Mouse (Mus musculus) heart, embryonic 13.5 days (tissue): Measurements from ENCODE around the gene Irf7. TPM values are rescaled to one million over a fixed set of nuclear protein-coding genes. Genes with fewer than 3 reads are reported as not detected.

Experiments
- ATAC-seq: fragments of 200-750 bp; cut with Nextera tagmentation; 2 replicates; pipeline ENCODE4 v1.8.0; 2017; ENCODE audit warnings: moderate TSS enrichment; ENCODE audit not compliant: insufficient number of reproducible peaks, low FRiP score, low TSS enrichment; ENCODE audit errors: extremely low read depth
- H3K27ac ChIP-seq: fragments of 300-500 bp; sonication (generic); replicated peaks from 2 replicates; pipeline ENCODE4 v1.5.1; 2015; ENCODE audit warnings: moderate library complexity, mild to moderate bottlenecking, inconsistent platforms
- H3K27me3 ChIP-seq: fragments of 300-500 bp; sonication (generic); replicated peaks from 2 replicates; pipeline ENCODE4 v1.6.1; 2015; ENCODE audit warnings: mild to moderate bottlenecking, inconsistent platforms
- H3K36me3 ChIP-seq: fragments of 300-500 bp; sonication (generic); 2 replicates; pipeline ENCODE4 v1.6.1; 2015; ENCODE audit warnings: mild to moderate bottlenecking, inconsistent platforms
- H3K4me1 ChIP-seq: fragments of 300-500 bp; sonication (generic); 2 replicates; pipeline ENCODE4 v1.6.1; 2015; ENCODE audit warnings: inconsistent platforms
- H3K4me2 ChIP-seq: fragments of 300-500 bp; sonication (generic); 2 replicates; pipeline ENCODE4 v1.6.1; 2015; ENCODE audit warnings: inconsistent platforms, mild to moderate bottlenecking, moderate library complexity
- H3K4me3 ChIP-seq: fragments of 300-500 bp; sonication (generic); 2 replicates; pipeline ENCODE4 v1.5.1; 2015; ENCODE audit warnings: moderate library complexity, mild to moderate bottlenecking, inconsistent platforms
- H3K9ac ChIP-seq: fragments of 300-500 bp; sonication (generic); 2 replicates; pipeline ENCODE4 v1.6.1; 2015; ENCODE audit warnings: inconsistent platforms, mild to moderate bottlenecking, moderate library complexity
- H3K9me3 ChIP-seq: fragments of 300-500 bp; sonication (generic); 2 replicates; pipeline ENCODE4 v1.6.1; 2016; ENCODE audit warnings: inconsistent platforms
- WGBS: fragments of 180-500 bp; shearing (Covaris S2); methylation state at CpG from one replicate; pipeline ENCODE4 v1.1.7; 2015; ENCODE audit warnings: mixed read lengths; 5-methylcytosine and 5-hydroxymethylcytosine counted together
- polyA plus RNA-seq: library from polyadenylated mRNA; unstranded; fragments of >200 nt; fragmentation: Nextera tagmentation; extraction: Ambion mirVana; gene quantifications from 2 replicates; pipeline ENCODE4 v1.2.1, GENCODE M21; 2015

Gene Irf7
- polyA plus RNA-seq, result 3.4 and 4.2 TPM in 2 replicates

DNA sequence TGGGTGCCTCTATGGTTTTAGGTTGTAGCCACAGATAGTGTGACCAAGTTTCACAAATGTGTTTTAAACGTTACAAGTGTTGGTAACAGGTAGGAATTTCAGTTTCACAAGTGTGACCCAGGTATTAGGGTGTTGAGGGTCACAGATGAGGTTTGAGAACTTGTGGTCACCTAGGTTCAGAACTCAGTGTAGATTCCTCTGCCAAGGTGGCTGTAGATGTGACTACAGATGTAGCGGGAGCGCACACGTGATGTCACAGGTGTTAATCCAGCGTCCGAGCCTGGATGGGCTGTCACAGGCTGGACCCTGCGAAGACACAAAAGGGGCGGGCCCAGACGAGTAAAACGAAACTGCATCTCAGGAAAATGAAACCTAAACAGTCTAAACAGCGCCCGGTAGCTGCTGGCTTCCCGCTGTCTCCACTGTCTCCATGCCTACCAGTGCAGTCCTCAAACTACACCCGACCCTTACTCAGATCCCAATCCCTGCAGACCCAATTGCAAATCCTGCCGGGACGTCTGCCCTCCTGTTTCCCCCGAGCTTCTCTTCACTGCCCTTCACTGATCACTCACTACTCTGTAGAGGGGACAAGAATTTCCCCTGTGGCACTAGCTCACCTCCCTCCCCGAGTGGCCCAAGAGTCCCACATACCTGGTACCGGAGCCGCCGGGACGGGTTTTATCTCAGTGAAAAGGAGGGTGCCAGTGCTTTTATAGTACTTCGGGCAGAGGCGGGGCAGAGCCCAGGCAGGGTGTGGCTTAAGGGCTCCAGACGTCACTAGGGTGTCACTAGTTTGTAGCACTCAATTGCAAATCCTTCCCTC, at the start of gene Irf7:
Gene Irf7, minus strand, starts transcription at position 743 of the 823 bp plus-strand sequence.
- 11% methylated on average over 25 of the region's 25 CpGs for WGBS

DNA sequence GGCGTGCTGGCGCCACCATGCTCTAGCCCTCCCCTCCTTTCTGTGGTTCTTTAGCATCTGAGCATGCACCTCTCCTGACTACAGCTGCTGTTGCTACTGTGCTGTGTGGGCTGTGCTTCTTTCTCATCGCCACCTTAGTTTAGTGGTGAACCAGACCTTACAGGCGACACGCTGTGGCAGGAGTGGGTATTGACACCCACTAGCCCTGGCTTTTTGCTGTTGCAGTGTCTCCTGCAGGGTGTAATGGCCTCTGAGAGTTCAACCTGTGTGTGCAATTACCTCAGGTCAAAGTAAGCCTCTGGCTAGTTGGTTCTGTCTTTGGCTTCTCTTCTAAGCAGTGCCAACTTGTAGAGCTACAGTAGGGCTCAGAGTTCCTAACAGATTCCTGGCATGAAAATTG, 49.7 kb upstream of the Irf7 start:
- Histone ChIP-seq H3K4me2 (no peak overlapping the region), H3K9me3 (no peaks in the 10 kb centered on the region), H3K4me3 (no peak overlapping the region), H3K27me3 (no peaks in the 10 kb centered on the region), H3K27ac (no peak overlapping the region), H3K4me1 (0 out of 2 replicates have a peak, but pooled peaks cover 5% of the 10 kb centered on the region), H3K36me3 (peaks cover 99% of the 10 kb centered on the region), H3K9ac (no peak overlapping the region)
- no peak for ATAC-seq
- whole genome bisulfite sequencing, result 75% methylated on average over 5 of the region's 5 CpGs

More for the DNA sequence above, at the start of gene Irf7:
- ATAC-seq, result peak; percentile 32; the same call in 1 of the 2 replicates
- Histone ChIP-seq H3K9ac (peak within 1 kb of the TSS; percentile 83), H3K4me1 (peaks cover 20% of the 10 kb centered on the region), H3K9me3 (no peaks in the 10 kb centered on the region), H3K4me2 (peak within 1 kb of the TSS; percentile 89), H3K27me3 (peaks cover 4% of the 10 kb centered on the region; the same call in 1 of the 2 replicates), H3K36me3 (peaks cover 35% of the 10 kb centered on the region), H3K27ac (no peak within 1 kb of the TSS), H3K4me3 (peak within 1 kb of the TSS; percentile 65)

DNA sequence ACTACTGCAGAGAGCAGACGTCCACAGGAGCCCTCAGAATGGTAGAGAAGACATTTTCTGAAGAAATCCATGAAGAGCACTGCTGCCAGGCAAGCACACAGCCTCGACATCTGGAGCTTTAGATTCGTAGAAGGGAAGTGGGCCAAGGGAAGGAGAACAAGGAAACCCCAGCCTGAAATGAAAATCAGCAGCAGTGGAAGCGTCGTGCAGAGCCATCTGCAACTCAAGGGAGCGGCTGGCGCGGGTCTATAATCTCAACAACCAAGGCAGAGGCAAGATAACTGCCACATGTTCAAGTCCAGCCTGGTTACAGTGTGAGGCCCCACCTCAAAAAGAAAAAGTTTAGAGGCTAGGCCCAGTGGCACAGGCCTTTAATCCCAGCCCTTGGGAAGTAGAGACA, 48.8 kb upstream of the Irf7 start:
- WGBS, result 79% methylated on average over 8 of the region's 8 CpGs

DNA sequence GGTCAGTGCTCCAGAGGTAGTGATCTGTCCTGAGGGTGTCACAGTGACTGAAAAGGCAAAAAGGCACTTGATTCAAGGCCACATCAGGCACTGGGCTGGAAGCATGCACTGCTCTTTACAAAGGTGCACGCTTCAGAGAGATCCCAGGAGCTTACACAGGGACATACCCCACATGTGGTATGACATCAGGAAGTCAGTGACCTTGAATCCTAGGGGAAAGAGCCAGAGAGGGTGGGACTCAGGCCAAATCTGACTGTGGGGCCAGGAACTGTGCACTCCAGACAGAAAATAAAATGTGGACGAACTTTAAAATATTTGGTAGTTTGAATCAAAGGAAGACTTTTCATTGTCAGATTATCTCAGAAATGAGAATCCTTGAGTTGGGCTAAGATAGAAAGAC, 48.1 kb upstream of the Irf7 start:
- H3K4me1 ChIP-seq, result 0 out of 2 replicates have a peak, but pooled peaks cover 4% of the 10 kb centered on the region
- no peak overlapping the region for H3K4me3 ChIP-seq
- H3K27ac ChIP-seq, result no peak overlapping the region
- H3K4me2 ChIP-seq, result no peak overlapping the region
- no peaks in the 10 kb centered on the region for H3K27me3 ChIP-seq
- WGBS, result 79% methylated on average over 2 of the region's 2 CpGs
- ATAC-seq, result no peak
- 0 out of 2 replicates have a peak overlapping the region, but pooled peaks have one; percentile 28 for H3K9ac ChIP-seq
- H3K9me3 ChIP-seq, result no peaks in the 10 kb centered on the region
- peaks cover 99% of the 10 kb centered on the region for H3K36me3 ChIP-seq

More for the DNA sequence above, 48.8 kb upstream of the Irf7 start:
- no peaks in the 10 kb centered on the region for H3K27me3 ChIP-seq
- H3K27ac ChIP-seq, result no peak overlapping the region
- H3K36me3 ChIP-seq, result peaks cover 99% of the 10 kb centered on the region
- no peak overlapping the region for H3K4me2 ChIP-seq
- H3K4me1 ChIP-seq, result 0 out of 2 replicates have a peak, but pooled peaks cover 5% of the 10 kb centered on the region
- no peak for ATAC-seq
- H3K4me3 ChIP-seq, result no peak overlapping the region
- no peak overlapping the region for H3K9ac ChIP-seq
- no peaks in the 10 kb centered on the region for H3K9me3 ChIP-seq

DNA sequence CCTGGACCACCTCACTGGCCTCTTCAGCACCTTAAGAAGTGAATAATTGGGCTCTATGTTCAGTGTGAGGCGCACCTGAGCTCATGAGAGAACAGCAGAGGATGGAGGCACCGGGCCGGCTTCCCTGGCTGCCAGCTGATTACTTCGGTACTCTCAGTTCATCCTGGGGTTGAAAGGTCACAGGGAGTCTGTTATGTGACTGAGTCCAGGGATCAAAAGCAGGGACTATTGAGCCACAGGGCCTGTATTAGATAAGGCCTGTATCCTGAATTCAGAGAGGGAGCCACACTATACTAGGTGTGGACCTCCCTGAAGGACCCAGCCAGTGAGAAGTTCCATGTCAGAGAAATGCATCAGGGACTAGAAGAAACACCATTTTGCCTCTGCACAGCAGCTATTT, 38.3 kb upstream of the Irf7 start:
- H3K4me3 ChIP-seq, result no peak overlapping the region
- WGBS, result 89% methylated on average over 4 of the region's 4 CpGs
- no peak overlapping the region for H3K27ac ChIP-seq
- H3K4me1 ChIP-seq, result 0 out of 2 replicates have a peak, but pooled peaks cover 3% of the 10 kb centered on the region
- no peak overlapping the region for H3K9ac ChIP-seq
- no peaks in the 10 kb centered on the region for H3K27me3 ChIP-seq
- no peak for ATAC-seq
- peaks cover 99% of the 10 kb centered on the region for H3K36me3 ChIP-seq
- H3K4me2 ChIP-seq, result no peak overlapping the region
- no peaks in the 10 kb centered on the region for H3K9me3 ChIP-seq

DNA sequence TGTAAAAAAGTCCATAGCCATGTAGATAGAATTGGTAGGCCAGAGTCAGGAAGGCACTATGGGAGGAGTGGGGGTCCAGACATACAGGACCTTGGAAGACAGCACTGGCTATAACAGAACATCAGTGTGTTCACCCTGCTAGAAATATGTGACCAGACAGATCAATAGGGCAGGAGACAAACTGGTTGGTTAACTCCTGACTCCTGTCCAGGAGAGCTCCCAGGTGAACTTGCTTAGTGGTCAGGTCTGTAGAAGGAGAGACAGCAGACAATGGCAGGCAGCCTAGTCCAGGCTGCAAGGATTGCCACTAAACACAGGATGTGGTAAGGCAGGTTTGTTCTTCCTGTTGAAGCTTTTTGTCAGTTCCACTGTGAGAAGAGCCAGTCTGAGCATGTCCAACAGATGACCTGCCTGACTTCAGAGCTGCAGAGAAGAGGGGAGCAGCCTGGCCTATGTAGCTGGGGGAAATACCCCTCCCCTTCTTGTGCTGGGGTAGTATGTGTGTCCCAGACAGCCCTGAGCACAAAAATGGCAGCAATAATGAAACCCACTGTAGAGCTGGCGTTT, 36.5 kb upstream of the Irf7 start:
- Histone ChIP-seq H3K27ac (no peak overlapping the region), H3K9ac (no peak overlapping the region), H3K36me3 (peaks cover 96% of the 10 kb centered on the region), H3K4me2 (no peak overlapping the region), H3K4me3 (no peak overlapping the region), H3K9me3 (no peaks in the 10 kb centered on the region), H3K4me1 (no peaks in the 10 kb centered on the region), H3K27me3 (no peaks in the 10 kb centered on the region)
- ATAC-seq, result no peak
- WGBS, result 91% methylated on average over 1 of the region's 1 CpGs

DNA sequence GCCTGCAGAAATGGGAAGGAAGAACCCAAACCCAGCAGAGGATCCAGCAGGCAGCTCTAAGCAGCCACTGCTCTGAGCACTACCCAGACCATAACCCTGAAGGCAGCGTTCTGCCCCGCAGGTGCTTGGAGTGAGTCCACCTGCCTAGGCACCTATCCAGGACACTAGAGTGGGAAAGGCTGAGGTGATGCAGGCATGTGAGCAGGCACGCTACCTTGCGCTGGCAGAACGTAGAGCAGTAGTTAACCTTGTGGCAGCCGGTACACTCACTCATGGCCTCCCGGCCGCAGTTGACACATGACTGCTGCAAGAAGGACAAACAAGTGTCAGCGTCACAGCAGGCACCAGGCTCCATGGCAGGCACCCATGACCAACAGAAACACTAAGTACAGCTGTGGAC, 35.1 kb upstream of the Irf7 start:
- no peaks in the 10 kb centered on the region for H3K9me3 ChIP-seq
- H3K36me3 ChIP-seq, result peaks cover 94% of the 10 kb centered on the region
- WGBS, result 88% methylated on average over 9 of the region's 9 CpGs
- no peak overlapping the region for H3K27ac ChIP-seq
- peaks cover 2% of the 10 kb centered on the region; the same call in 1 of the 2 replicates for H3K27me3 ChIP-seq
- ATAC-seq, result no peak
- H3K9ac ChIP-seq, result no peak overlapping the region
- H3K4me3 ChIP-seq, result no peak overlapping the region
- no peak overlapping the region for H3K4me2 ChIP-seq
- no peaks in the 10 kb centered on the region for H3K4me1 ChIP-seq

DNA sequence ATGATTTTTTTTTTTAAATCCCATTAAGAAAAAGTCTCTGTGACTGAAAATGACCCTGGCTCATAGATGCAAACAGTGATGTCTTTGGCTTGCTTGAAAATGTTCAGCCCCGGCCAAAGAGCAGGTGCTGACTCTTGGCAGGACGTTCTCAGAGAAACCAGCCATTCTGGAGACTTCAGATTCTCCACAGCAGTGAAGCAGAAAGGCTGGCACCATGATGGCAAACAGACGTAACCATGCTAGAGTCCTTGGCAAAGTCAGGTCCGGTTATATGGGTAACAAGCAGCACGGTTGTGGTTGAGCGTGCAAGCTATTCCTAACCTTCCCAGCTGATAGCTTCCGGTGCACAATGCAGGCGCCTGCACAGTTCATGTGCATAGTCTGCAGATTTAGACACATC, 32.9 kb upstream of the Irf7 start:
- peaks cover 25% of the 10 kb centered on the region for H3K27me3 ChIP-seq
- no peak overlapping the region for H3K4me2 ChIP-seq
- H3K4me1 ChIP-seq, result peaks cover 8% of the 10 kb centered on the region
- WGBS, result 88% methylated on average over 8 of the region's 8 CpGs
- H3K9ac ChIP-seq, result no peak overlapping the region
- no peaks in the 10 kb centered on the region for H3K9me3 ChIP-seq
- H3K27ac ChIP-seq, result no peak overlapping the region
- no peak overlapping the region for H3K4me3 ChIP-seq
- ATAC-seq, result no peak
- H3K36me3 ChIP-seq, result peaks cover 72% of the 10 kb centered on the region

DNA sequence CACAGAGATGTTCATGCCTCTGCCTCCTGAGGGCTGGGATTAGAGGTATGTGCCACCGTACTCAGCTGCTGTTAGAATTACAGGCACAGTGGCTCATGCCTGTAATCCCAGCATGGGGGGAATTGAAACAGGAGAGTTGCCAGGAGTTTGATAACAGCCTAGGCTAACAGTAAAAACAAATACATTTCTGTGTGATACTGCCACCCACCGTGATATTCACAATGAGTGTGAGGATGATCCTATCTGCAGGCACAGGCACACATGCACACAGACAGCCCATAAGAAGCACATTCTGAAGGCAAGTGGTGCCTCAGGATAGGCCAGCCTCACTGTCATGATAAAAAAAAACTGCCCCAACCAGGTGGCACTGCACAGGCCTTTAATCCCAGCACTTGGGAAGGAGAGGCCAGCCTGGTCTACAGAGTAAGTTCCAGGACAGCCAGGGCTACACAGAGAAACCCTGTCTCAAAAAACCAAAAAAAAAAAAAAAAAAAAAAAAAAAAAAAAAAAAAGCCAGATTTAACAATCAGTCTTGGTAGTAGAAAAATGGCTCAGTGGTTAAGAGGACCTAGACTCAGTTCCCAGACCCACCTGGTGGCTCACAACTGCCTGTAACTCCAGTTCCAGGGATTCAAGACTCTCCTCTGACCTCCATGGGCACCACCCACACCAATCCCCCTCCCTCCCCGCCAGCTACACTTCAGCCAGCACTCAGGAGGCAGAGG, 31.8 kb upstream of the Irf7 start:
- no peak for ATAC-seq
- no peak overlapping the region for H3K4me2 ChIP-seq
- H3K27ac ChIP-seq, result no peak overlapping the region
- WGBS, result 75% methylated on average over 3 of the region's 3 CpGs
- peaks cover 61% of the 10 kb centered on the region for H3K36me3 ChIP-seq
- H3K27me3 ChIP-seq, result peaks cover 35% of the 10 kb centered on the region
- no peak overlapping the region for H3K9ac ChIP-seq
- H3K9me3 ChIP-seq, result no peaks in the 10 kb centered on the region
- no peak overlapping the region for H3K4me3 ChIP-seq
- H3K4me1 ChIP-seq, result peaks cover 17% of the 10 kb centered on the region

DNA sequence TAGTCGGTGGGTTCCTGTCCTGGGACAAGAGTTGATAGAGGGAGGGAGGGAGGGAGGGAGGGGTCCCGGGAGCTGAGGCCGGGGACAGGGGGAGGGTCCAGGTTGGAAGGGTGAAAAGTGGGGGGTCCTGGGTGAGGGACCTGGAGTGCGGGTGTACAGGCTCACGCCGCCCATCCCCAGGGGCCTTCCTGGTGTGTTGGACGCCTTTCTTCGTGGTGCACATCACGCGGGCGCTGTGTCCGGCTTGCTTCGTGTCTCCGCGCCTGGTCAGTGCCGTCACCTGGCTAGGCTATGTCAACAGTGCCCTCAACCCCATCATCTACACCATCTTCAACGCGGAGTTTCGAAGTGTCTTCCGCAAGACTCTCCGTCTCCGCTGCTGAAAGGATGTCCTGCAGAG, 28.2 kb upstream of the Irf7 start:
- Histone ChIP-seq H3K9me3 (no peaks in the 10 kb centered on the region; the same call in 1 of the 2 replicates), H3K36me3 (peaks cover 25% of the 10 kb centered on the region), H3K4me1 (peaks cover 28% of the 10 kb centered on the region), H3K9ac (peak overlapping the region; percentile 74), H3K27ac (no peak overlapping the region), H3K27me3 (peaks cover 72% of the 10 kb centered on the region), H3K4me2 (peak overlapping the region; percentile 75), H3K4me3 (peak overlapping the region; percentile 50)
- 3% methylated on average over 22 of the region's 22 CpGs for WGBS
- no peak for ATAC-seq

DNA sequence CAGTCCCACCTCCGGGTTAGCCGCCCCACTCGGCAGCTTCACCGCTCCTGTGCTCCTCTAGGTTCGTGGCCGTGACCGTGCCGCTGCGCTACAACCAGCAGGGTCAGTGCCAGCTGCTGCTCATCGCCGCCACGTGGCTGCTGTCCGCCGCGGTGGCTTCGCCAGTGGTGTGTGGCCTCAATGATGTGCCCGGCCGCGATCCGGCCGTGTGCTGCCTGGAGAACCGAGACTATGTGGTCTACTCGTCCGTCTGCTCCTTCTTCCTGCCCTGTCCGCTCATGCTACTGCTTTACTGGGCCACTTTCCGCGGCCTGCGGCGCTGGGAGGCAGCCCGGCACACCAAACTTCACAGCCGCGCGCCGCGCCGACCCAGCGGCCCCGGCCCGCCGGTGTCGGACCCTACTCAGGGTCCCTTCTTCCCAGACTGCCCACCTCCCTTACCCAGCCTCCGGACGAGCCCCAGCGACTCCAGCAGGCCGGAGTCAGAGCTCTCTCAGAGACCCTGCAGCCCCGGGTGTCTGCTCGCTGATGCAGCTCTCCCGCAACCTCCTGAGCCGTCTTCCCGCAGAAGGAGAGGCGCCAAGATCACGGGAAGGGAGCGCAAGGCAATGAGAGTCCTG, 27.7 kb upstream of the Irf7 start:
- H3K9me3 ChIP-seq, result no peaks in the 10 kb centered on the region; the same call in 1 of the 2 replicates
- peak overlapping the region; percentile 50 for H3K4me3 ChIP-seq
- H3K9ac ChIP-seq, result peak overlapping the region; percentile 74
- H3K27ac ChIP-seq, result no peak overlapping the region
- under 1% methylated on average over 53 of the region's 53 CpGs for WGBS
- peaks cover 74% of the 10 kb centered on the region for H3K27me3 ChIP-seq
- peak overlapping the region; percentile 75 for H3K4me2 ChIP-seq
- H3K4me1 ChIP-seq, result peaks cover 28% of the 10 kb centered on the region
- peaks cover 20% of the 10 kb centered on the region for H3K36me3 ChIP-seq
- ATAC-seq, result no peak
